Mouse (Mus musculus) cerebellum, adult 2 months (tissue): ENCODE measurements around the gene Lrrn2.

Experiments
- CTCF ChIP-seq: fragments of 200-500 bp; IDR thresholded peaks from 2 replicates; pipeline ENCODE4 v1.5.1; 2011; ENCODE audit warnings: low read depth, mild to moderate bottlenecking, control low read depth, low read length, moderate library complexity, borderline replicate concordance; ENCODE audit not compliant: insufficient read depth
- POLR2A ChIP-seq: fragments of 200-500 bp; IDR thresholded peaks from 2 replicates; pipeline ENCODE4 v1.6.1; 2011; ENCODE audit warnings: low read length, control low read depth, borderline replicate concordance; ENCODE audit not compliant: insufficient read depth

GRCm38 (mm10) chr1:132853312-132853711 is 26.8 kb upstream of the Lrrn2 start:
- TF ChIP-seq CTCF: no peak
- TF ChIP-seq POLR2A: no peak
